Mouse (Mus musculus): ENCODE data around the gene Recql5. TPM values are rescaled to one million over a fixed set of nuclear protein-coding genes. Genes with fewer than 3 reads are reported as not detected.

Recql5 gene
- polyA plus RNA-seq, 1 experiment from 2014 or later = 9.6 TPM

- peak overlapping the region; percentile 98 to 99 for H3K27ac ChIP-seq (replicated peaks in 1 of 2; ENCODE audit: control insufficient read depth in 1 of 2, insufficient read depth in 1 of 2, low read depth in 2 of 2, low read length in 2 of 2)
- no peak overlapping the region for H3K4me3 ChIP-seq (ENCODE audit: control insufficient read depth in 1 of 2, insufficient read depth in 1 of 2, low read depth in 1 of 2, low read length in 2 of 2)
- H3K9me3 ChIP-seq (ENCODE audit: control insufficient read depth, low read length) = no peaks in the 10 kb centered on the region
- peak; percentile 85 for ATAC-seq (ENCODE audit: insufficient number of reproducible peaks, insufficient read depth, low FRiP score, low read depth)
- 27% methylated on average over 11 of the region's 11 CpGs for WGBS
- H3K36me3 ChIP-seq (ENCODE audit: control insufficient read depth, insufficient read depth, low read length) = peaks cover 34% of the 10 kb centered on the region
- H3K4me2 ChIP-seq (ENCODE audit: low read length) = peak overlapping the region; percentile 72
- peak overlapping the region; percentile 73 for H3K9ac ChIP-seq (ENCODE audit: low read length)
- H3K27me3 ChIP-seq (ENCODE audit: control insufficient read depth, insufficient read depth, low read length) = no peaks in the 10 kb centered on the region
- peaks cover 65 to 73% of the 10 kb centered on the region in 2 experiments for H3K4me1 ChIP-seq (ENCODE audit: control insufficient read depth in 2 of 2, insufficient read depth in 2 of 2, low read length in 2 of 2)
These were observed 29.7 kb downstream of the Recql5 start for GRCm38 (mm10) chr11:115903384-115904230.

- Histone ChIP-seq H3K9ac (ENCODE audit: low read length) (peak overlapping the region; percentile 73), H3K27ac (replicated peaks in 1 of 2; ENCODE audit: control insufficient read depth in 1 of 2, insufficient read depth in 1 of 2, low read depth in 2 of 2, low read length in 2 of 2) (peak overlapping the region; percentile 98 to 99), H3K9me3 (ENCODE audit: control insufficient read depth, low read length) (no peaks in the 10 kb centered on the region), H3K36me3 (ENCODE audit: control insufficient read depth, insufficient read depth, low read length) (peaks cover 26% of the 10 kb centered on the region), H3K4me1 (ENCODE audit: control insufficient read depth in 2 of 2, insufficient read depth in 2 of 2, low read length in 2 of 2) (peaks cover 68 to 76% of the 10 kb centered on the region in 2 experiments), H3K4me3 (ENCODE audit: control insufficient read depth in 1 of 2, insufficient read depth in 1 of 2, low read depth in 1 of 2, low read length in 2 of 2) (no peak overlapping the region), H3K4me2 (ENCODE audit: low read length) (peak overlapping the region; percentile 72), H3K27me3 (ENCODE audit: control insufficient read depth, insufficient read depth, low read length) (no peaks in the 10 kb centered on the region)
- 64% methylated on average over 1 of the region's 1 CpGs for WGBS
- no peak for ATAC-seq (ENCODE audit: insufficient number of reproducible peaks, insufficient read depth, low FRiP score, low read depth)
These were observed 30.4 kb downstream of the Recql5 start for GRCm38 (mm10) chr11:115902831-115903230.

GRCm38 (mm10) chr11:115902177-115902576, 31.1 kb downstream of the Recql5 start:
- Histone ChIP-seq H3K4me1 (ENCODE audit: control insufficient read depth in 2 of 2, insufficient read depth in 2 of 2, low read length in 2 of 2) (peaks cover 68 to 76% of the 10 kb centered on the region in 2 experiments), H3K4me2 (ENCODE audit: low read length) (peak overlapping the region; percentile 72), H3K27me3 (ENCODE audit: control insufficient read depth, insufficient read depth, low read length) (no peaks in the 10 kb centered on the region), H3K4me3 (ENCODE audit: control insufficient read depth in 1 of 2, insufficient read depth in 1 of 2, low read depth in 1 of 2, low read length in 2 of 2) (no peak overlapping the region), H3K9me3 (ENCODE audit: control insufficient read depth, low read length) (no peaks in the 10 kb centered on the region), H3K9ac (ENCODE audit: low read length) (peak overlapping the region; percentile 73), H3K36me3 (ENCODE audit: control insufficient read depth, insufficient read depth, low read length) (peaks cover 23% of the 10 kb centered on the region), H3K27ac (replicated peaks in 1 of 2; ENCODE audit: control insufficient read depth in 1 of 2, insufficient read depth in 1 of 2, low read depth in 2 of 2, low read length in 2 of 2) (peak overlapping the region; percentile 98 to 99)
- whole genome bisulfite sequencing = 29% methylated on average over 5 of the region's 5 CpGs
- peak; percentile 23 for ATAC-seq (ENCODE audit: insufficient number of reproducible peaks, insufficient read depth, low FRiP score, low read depth)

GRCm38 (mm10) chr11:115901338-115902161, 31.7 kb downstream of the Recql5 start:
- Histone ChIP-seq H3K4me2 (ENCODE audit: low read length) (peak overlapping the region; percentile 72), H3K27ac (replicated peaks in 1 of 2; ENCODE audit: control insufficient read depth in 1 of 2, insufficient read depth in 1 of 2, low read depth in 2 of 2, low read length in 2 of 2) (peak overlapping the region; percentile 98 to 99), H3K4me1 (ENCODE audit: control insufficient read depth in 2 of 2, insufficient read depth in 2 of 2, low read length in 2 of 2) (peaks cover 68 to 76% of the 10 kb centered on the region in 2 experiments), H3K9ac (ENCODE audit: low read length) (peak overlapping the region; percentile 73), H3K27me3 (ENCODE audit: control insufficient read depth, insufficient read depth, low read length) (no peaks in the 10 kb centered on the region), H3K9me3 (ENCODE audit: control insufficient read depth, low read length) (no peaks in the 10 kb centered on the region), H3K36me3 (ENCODE audit: control insufficient read depth, insufficient read depth, low read length) (peaks cover 17% of the 10 kb centered on the region), H3K4me3 (ENCODE audit: control insufficient read depth in 1 of 2, insufficient read depth in 1 of 2, low read depth in 1 of 2, low read length in 2 of 2) (peak overlapping the region; percentile 42 to 48; a peak in 3 of 4 replicates)
- WGBS = 61% methylated on average over 9 of the region's 9 CpGs
- no peak for ATAC-seq (ENCODE audit: insufficient number of reproducible peaks, insufficient read depth, low FRiP score, low read depth)

- 52% methylated on average over 8 of the region's 8 CpGs for WGBS
- Histone ChIP-seq H3K27me3 (ENCODE audit: control insufficient read depth, insufficient read depth, low read length) (no peaks in the 10 kb centered on the region), H3K4me1 (ENCODE audit: control insufficient read depth in 2 of 2, insufficient read depth in 2 of 2, low read length in 2 of 2) (peaks cover 64 to 72% of the 10 kb centered on the region in 2 experiments), H3K36me3 (ENCODE audit: control insufficient read depth, insufficient read depth, low read length) (peaks cover 10% of the 10 kb centered on the region; the same call in 1 of the 2 replicates), H3K27ac (replicated peaks in 1 of 2; ENCODE audit: control insufficient read depth in 1 of 2, insufficient read depth in 1 of 2, low read depth in 2 of 2, low read length in 2 of 2) (peak overlapping the region; percentile 98 to 99), H3K4me3 (ENCODE audit: control insufficient read depth in 1 of 2, insufficient read depth in 1 of 2, low read depth in 1 of 2, low read length in 2 of 2) (peak overlapping the region; percentile 42 to 48), H3K9ac (ENCODE audit: low read length) (peak overlapping the region; percentile 73), H3K4me2 (ENCODE audit: low read length) (peak overlapping the region; percentile 72), H3K9me3 (ENCODE audit: control insufficient read depth, low read length) (no peaks in the 10 kb centered on the region)
- ATAC-seq (ENCODE audit: insufficient number of reproducible peaks, insufficient read depth, low FRiP score, low read depth) = no peak
These were observed 32.5 kb downstream of the Recql5 start for GRCm38 (mm10) chr11:115900561-115901337.

- Histone ChIP-seq H3K4me2 (ENCODE audit: low read length) (peak within 1 kb of the TSS; percentile 72), H3K27me3 (ENCODE audit: control insufficient read depth, insufficient read depth, low read length) (no peaks in the 10 kb centered on the region), H3K4me3 (ENCODE audit: control insufficient read depth in 1 of 2, insufficient read depth in 1 of 2, low read depth in 1 of 2, low read length in 2 of 2) (peak within 1 kb of the TSS; percentile 42 to 48), H3K9ac (ENCODE audit: low read length) (peak within 1 kb of the TSS; percentile 73), H3K4me1 (ENCODE audit: control insufficient read depth in 2 of 2, insufficient read depth in 2 of 2, low read length in 2 of 2) (peaks cover 54 to 63% of the 10 kb centered on the region in 2 experiments), H3K36me3 (ENCODE audit: control insufficient read depth, insufficient read depth, low read length) (peaks cover 13% of the 10 kb centered on the region; the same call in 1 of the 2 replicates), H3K9me3 (ENCODE audit: control insufficient read depth, low read length) (no peaks in the 10 kb centered on the region), H3K27ac (replicated peaks in 1 of 2; ENCODE audit: control insufficient read depth in 1 of 2, insufficient read depth in 1 of 2, low read depth in 2 of 2, low read length in 2 of 2) (peak within 1 kb of the TSS; percentile 98 to 99)
- ATAC-seq (ENCODE audit: insufficient number of reproducible peaks, insufficient read depth, low FRiP score, low read depth) = peak; percentile 65
- 22% methylated on average over 16 of the region's 16 CpGs for WGBS
These were observed 33.6 kb downstream of the Recql5 start, which contains the start of gene Smim5 for GRCm38 (mm10) chr11:115899486-115900266. Gene Smim5, plus strand, starts transcription at chr11:115899966.

Data from heart, embryonic 14.5 days (tissue).